Mouse (Mus musculus): ENCODE measurements around the gene Tsc1. TPM values are rescaled to one million over a fixed set of nuclear protein-coding genes. Genes with fewer than 3 reads are reported as not detected.
A peak's percentile ranks its signal among the peaks of the same experiment; 100 is the strongest.

Tsc1 gene
- total RNA-seq (2021): 10 to 100 TPM; 53.8 to 57.2 TPM
- long read RNA-seq, experiment 1, full-length matches to known transcripts: 1 of 133 reads
- long read RNA-seq, experiment 1, partial matches to known transcripts: 4 of 133 reads
- long read RNA-seq, experiment 1, other reads (novel, unspliced or antisense): 128 of 133 reads
- long read RNA-seq, experiment 2, full-length matches to known transcripts: 1 of 61 reads
- long read RNA-seq, experiment 2, partial matches to known transcripts: 1 of 61 reads
- long read RNA-seq, experiment 2, other reads (novel, unspliced or antisense): 59 of 61 reads

DNA sequence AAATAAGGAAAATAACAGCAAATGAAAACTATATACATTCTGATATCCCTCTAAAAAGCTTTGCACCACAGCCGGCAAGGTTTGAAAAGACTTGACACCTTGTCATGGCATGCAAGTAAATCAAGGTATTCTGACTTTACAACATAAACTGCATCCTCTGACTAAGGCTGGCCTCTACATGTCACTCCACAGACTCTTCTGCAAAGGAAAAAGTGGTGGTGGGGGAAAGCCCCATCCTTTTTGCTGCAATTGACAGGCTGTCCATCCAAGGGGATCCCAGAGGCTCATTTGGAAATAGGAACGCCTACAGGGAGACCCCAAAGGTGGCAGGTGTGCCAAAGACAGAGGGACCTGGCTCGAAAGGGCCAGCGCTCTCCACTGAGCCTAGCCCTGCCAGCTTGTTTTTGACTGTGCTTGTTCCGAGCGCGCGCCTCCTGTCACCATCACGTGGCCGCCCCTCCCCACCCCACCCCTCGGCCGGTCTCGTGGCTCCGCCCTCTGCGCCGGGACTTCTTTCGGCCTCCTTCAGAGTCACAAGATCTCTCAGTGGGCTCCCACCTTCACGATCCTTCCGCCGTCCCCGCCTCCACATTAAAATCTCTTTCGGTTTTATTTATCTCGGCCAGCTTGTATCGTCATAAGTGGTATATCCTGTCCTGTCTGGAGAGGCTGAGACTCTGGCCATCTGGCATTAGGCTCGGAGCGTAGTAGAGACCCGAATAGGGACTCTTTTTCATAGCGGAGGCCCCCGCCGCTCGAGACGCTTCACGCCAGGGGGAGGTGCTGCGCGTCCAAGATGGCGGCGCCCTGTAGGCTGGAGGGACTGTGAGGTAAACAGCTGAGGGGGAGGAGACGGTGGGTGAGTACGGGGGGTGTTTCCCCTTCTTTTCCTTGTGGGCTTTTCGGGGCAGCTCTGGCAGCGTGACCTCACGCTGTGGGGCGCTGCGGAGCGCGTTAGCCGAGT lies at the start of gene Tsc1:
Gene Tsc1, plus strand, starts transcription at position 768 of the 964 bp plus-strand sequence.
- TF ChIP-seq CTCF (IDR thresholded peaks at IDR 0.05): no peak; the same call in 1 of the 2 replicates
- DNase-seq (ENCODE audit: extremely low spot score in 1 of 2, low spot score in 2 of 2): peak; percentile 91 to 93
- Histone ChIP-seq H3K4me3 (peak within 1 kb of the TSS; percentile 99), H3K27ac (peak within 1 kb of the TSS; percentile 99)
- intact Hi-C loops (cut with DNase I): no loop called here

DNA sequence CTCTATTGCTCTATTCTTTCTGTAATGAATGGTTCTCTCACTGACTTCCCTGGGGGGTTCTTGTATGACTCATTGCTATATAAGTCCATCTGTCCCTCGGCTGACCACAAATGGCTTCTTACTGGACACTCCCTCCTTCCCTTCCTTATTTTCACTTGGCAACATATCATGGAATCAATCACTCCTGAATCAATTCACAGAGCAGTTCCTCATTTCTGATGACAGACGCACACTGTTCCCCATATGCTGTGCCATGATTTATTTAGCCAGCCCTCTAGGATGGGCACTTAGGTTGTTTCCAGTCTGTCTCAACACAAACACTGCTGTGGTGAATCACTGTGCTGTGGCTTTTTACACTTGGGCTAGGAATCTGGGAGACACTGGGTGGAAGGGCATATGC lies 49.5 kb upstream of the Tsc1 start:
- no peak for DNase-seq (ENCODE audit: extremely low spot score in 1 of 2, low spot score in 2 of 2)
- Histone ChIP-seq H3K27ac (no peak overlapping the region), H3K4me3 (no peak overlapping the region)
- intact Hi-C loops (cut with DNase I): no loop called here
- TF ChIP-seq CTCF (IDR thresholded peaks at IDR 0.05): no peak

DNA sequence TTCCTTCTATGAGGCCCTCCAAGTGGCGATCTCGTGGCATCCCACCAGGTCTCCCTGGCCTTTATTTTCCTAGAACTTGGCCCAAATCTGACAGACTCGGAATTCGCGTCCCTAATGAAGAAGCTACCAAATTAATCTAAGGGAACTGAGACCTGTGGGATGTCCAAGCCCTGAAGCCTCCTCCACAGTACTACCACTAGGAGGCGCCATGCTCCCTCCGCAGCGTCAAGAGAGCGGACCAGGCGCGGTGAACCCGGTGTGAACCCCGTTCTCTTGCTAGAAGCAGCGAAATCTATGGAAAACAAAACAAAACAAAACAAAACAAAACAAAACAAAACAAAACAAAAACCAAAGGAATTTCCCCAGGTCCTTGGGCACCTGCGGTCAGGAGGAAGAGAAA lies 48.2 kb upstream of the Tsc1 start:
- peak in 1 of 2 experiments; percentile 32 for DNase-seq (ENCODE audit: extremely low spot score in 1 of 2, low spot score in 2 of 2)
- intact Hi-C loops (cut with DNase I): loop anchor here (1.0 kb wide), 1 partner anchor 29 kb away; no protein-coding TSS in a partner anchor
- Histone ChIP-seq H3K27ac (no peak overlapping the region), H3K4me3 (no peak overlapping the region)
- TF ChIP-seq CTCF (IDR thresholded peaks at IDR 0.05): peak; percentile 70

DNA sequence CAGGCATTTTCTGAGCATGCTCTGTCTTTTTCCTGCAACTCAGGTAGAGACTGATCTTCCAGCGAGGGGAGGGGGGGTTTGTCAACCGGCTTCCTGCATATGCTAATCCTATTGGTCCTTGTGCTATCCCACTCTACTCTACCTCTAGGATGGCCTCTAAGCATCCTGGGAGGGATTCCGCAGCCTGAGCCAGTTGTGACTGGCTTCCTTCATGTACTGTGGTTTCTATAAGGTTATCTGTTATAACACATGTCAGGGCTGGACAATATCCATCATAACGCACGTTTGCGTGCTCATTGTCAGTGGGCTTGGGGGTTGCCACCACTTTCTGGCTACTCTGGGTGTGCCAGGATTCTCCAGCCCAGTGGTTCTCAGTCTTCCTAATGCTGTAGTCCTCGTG lies 45.0 kb upstream of the Tsc1 start:
- no peak overlapping the region for H3K27ac ChIP-seq
- H3K4me3 ChIP-seq: no peak overlapping the region
- DNase-seq (ENCODE audit: extremely low spot score in 1 of 2, low spot score in 2 of 2): no peak
- intact Hi-C loops (cut with DNase I): no loop called here
- no peak for TF ChIP-seq CTCF (IDR thresholded peaks at IDR 0.05)

DNA sequence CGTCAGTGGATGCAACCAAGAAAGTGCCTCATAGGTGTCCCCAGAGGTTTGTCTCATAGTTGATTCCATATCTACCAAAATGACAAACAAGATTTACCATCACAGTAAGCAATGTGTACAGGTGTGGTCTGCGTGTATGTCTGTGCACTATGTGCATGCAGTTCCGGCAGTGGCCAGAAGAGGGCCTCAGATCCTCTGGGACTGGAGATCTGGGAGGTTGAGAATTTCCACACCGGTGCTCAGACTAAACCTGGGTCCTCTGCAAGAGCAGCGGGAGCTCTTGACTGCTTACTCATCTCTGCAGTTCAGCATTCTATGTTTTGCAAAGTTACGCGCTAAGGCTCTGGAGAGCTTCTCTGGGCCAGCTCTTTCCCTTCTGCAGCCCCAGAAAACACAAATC lies 44.0 kb upstream of the Tsc1 start:
- DNase-seq (ENCODE audit: extremely low spot score in 1 of 2, low spot score in 2 of 2): no peak
- peak; percentile 12; the same call in 1 of the 2 replicates for TF ChIP-seq CTCF (IDR thresholded peaks at IDR 0.05)

DNA sequence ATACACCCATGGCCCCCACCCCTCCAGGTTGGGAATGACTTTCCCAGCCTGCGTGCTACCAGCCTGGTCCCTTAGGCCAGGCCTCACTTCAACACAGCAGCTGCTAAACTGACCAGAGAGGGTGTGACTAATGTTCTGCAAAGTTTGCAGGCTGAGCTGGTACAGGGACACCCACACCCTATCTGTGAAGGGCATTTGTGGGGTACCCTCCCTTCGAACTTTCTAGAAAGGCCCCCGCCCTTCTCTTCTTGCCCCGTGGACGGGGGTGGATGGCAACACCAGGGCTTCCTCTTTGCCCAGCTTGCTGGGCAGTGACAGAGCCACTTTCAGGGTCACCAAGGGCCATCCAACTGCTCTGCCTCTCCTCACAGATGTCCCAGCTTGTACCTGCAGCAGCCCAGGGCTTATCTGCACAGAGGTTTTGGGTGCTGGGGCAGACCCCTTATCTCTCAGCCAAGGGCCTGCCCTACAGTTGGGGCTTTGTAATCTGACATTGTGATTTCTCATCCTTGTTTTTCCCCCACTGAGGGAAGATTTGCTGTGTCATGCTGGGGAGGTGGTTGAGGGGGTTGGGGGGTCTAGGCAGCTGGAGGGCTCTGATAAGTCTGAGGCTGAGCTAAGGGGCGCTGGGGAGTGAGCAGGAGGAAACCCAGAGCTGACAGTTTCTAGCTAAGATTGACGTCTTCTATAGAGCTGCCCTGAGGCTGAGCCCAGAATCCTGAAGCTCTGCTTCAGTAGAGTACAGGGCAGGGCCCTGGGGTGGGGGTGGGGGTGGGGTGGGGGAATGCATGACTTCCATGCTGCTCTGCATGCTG lies 43.1 kb upstream of the Tsc1 start:
- Histone ChIP-seq H3K4me3 (no peak overlapping the region), H3K27ac (no peak overlapping the region)
- DNase-seq (ENCODE audit: extremely low spot score in 1 of 2, low spot score in 2 of 2): no peak
- TF ChIP-seq CTCF (IDR thresholded peaks at IDR 0.05): no peak
- intact Hi-C loops (cut with DNase I): no loop called here

More for the DNA sequence above, 44.0 kb upstream of the Tsc1 start:
- Histone ChIP-seq H3K27ac (no peak overlapping the region), H3K4me3 (no peak overlapping the region)
- intact Hi-C loops (cut with DNase I): no loop called here

DNA sequence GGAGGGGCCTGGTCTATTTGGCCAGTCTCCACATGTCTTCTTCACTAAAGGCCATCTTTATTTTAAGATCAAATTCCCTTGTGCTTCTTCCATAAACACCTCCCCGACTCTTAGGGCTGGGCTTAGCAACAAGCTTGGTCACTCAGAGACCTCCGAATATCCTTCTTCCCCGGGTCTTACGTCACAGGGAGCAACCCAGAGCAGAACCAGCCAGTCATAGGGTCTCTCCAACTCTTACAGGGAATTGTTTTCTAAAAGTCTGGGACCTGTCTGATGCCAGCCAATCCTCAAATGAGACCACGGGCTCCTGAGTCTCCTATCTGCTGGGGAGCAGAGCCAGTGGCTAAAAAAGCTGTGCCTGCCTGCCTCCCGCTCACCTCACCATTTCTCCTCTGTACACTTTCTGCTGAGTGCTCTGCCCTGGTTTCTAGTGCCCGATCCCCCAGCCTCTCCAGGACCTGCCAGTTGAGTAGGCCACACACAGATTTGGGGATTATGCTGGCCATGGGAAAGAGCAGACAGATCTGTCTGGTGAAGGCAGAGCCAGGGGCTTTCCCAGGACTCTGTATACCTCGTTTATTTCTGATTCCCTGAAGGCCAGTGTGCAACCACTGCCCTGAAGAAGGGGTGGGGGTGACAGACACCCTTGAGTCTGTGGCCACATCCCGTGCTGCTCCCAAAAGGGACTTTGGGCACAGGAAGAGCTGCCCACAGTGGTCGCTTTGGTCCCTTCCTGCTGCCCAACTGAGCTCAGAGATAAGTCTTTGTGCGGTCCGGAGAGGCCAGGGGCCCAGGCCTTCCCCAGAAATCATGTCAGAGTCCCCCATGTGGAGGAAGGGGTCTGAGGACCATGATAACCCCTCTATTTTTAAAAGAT lies 42.1 kb upstream of the Tsc1 start:
- no peak for DNase-seq (ENCODE audit: extremely low spot score in 1 of 2, low spot score in 2 of 2)
- Histone ChIP-seq H3K4me3 (no peak overlapping the region), H3K27ac (no peak overlapping the region)
- no peak for TF ChIP-seq CTCF (IDR thresholded peaks at IDR 0.05)
- intact Hi-C loops (cut with DNase I): no loop called here

DNA sequence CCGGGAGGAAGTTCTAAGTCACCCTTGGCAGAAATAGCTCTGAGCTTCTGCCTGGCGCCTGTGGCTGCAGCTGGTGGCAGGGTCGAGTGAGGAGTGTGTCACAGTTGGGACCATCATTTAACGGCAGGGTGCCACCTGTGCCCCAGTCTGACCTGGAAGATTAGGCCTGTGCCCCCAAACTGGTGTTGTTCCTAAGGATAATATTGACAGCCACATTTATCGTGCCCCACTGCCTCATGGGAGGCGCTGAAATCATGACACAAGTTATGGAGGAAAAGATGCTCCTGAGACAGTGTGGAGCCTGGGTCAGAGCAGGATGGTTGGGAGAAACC lies 41.5 kb upstream of the Tsc1 start:
- intact Hi-C loops (cut with DNase I): no loop called here
- Histone ChIP-seq H3K27ac (no peak overlapping the region), H3K4me3 (no peak overlapping the region)
- no peak for DNase-seq (ENCODE audit: extremely low spot score in 1 of 2, low spot score in 2 of 2)
- TF ChIP-seq CTCF (IDR thresholded peaks at IDR 0.05): no peak

DNA sequence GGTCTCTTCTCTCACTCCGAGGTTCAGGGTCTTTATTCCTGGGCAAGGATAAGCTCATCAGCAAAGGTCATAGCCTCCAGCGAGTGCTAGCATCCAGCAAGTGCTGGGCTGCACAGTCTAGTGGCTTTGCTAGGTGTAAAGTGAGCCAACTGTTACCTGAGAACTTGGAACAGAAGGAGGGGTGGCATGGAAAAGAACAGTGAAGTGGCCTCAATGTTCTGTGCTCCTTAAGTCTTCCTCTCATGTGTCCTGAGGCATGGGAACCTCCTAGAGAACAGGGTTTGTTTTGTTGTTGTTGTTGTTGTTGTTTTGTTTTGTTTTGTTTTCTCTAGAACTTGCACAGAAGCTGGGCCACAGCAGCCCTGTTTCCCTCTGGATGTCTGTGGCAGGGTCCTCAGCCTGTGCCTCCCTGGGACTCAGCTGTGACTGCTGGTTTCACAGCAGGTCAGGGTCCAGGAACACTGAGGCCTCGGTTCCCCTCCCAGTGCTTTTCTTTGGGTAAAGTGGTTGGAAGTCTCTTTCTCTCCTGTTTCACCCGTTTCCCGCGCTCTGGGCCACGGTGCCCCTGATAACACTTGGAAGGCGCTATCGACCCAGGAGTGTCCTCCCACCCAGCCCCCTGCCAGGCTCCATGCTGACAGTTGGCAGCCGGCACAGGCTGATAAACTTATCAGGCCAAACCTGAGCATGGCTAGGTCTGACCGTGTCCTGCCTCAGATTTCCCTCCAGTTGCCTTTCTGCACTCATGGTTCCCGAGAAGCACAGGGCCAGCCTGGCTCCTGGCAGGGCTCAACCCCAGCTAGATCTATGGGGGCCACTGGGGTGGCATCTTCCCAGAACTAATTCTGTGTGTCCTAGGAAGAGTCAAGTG lies 39.1 kb upstream of the Tsc1 start:
- no peak for DNase-seq (ENCODE audit: extremely low spot score in 1 of 2, low spot score in 2 of 2)
- Histone ChIP-seq H3K4me3 (no peak overlapping the region), H3K27ac (no peak overlapping the region)
- no peak for TF ChIP-seq CTCF (IDR thresholded peaks at IDR 0.05)
- intact Hi-C loops (cut with DNase I): no loop called here

DNA sequence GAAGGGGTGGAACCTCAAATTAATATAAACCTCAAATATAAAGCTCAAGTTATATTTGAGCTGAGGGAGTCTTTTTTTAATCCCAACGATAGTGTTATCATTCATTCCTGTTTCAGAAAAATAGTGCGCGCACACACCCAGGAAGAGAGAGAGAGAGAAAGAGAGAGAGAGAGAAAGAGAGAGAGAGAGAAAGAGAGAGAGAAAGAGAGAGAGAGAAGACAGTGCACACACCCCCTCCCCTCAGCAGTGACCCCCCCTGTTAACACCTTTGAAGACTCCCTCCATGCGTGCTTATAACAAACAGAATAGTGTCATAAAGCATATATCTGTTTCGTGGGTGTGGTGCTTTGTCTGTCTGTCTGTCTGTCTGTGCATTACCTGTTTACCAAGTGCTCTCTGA lies 37.5 kb upstream of the Tsc1 start:
- intact Hi-C loops (cut with DNase I): no loop called here
- H3K4me3 ChIP-seq: no peak overlapping the region
- TF ChIP-seq CTCF (IDR thresholded peaks at IDR 0.05): no peak
- H3K27ac ChIP-seq: no peak overlapping the region
- no peak for DNase-seq (ENCODE audit: extremely low spot score in 1 of 2, low spot score in 2 of 2)
